Mouse (Mus musculus) spleen, adult 2 months (tissue): ENCODE data around the gene Sgip1. TPM values are rescaled to one million over a fixed set of nuclear protein-coding genes. Genes with fewer than 3 reads are reported as not detected.

ENCODE experiments used
- DNase-seq, 2 experiments: peaks; one replicate each; pipeline versions ENCODE4 v3.0.0 to v3.0.0-alpha.2; 2012 to 2021; ENCODE audit warnings: low spot score in 2 of 2, low read depth in 1 of 2
- H3K27ac ChIP-seq: fragments of 200-500 bp; 2 replicates; pipeline ENCODE4 v1.5.1; 2012; ENCODE audit warnings: low read length, inconsistent platforms; ENCODE audit not compliant: insufficient read depth
- H3K27me3 ChIP-seq: fragments of 200-500 bp; 2 replicates; pipeline ENCODE4 v1.6.1; 2012; ENCODE audit warnings: mild to moderate bottlenecking, moderate library complexity, low read length, inconsistent platforms; ENCODE audit not compliant: control insufficient read depth, insufficient read depth
- H3K36me3 ChIP-seq: fragments of 200-500 bp; 2 replicates; pipeline ENCODE4 v1.6.1; 2012; ENCODE audit warnings: mild to moderate bottlenecking, low read length, inconsistent platforms; ENCODE audit not compliant: control insufficient read depth, insufficient read depth
- H3K4me1 ChIP-seq: fragments of 200-500 bp; 2 replicates; pipeline ENCODE4 v1.6.1; 2011; ENCODE audit warnings: inconsistent platforms; ENCODE audit not compliant: control insufficient read depth, insufficient read depth, insufficient read length
- H3K4me3 ChIP-seq: fragments of 200-500 bp; 2 replicates; pipeline ENCODE4 v1.5.1; 2011; ENCODE audit warnings: mild to moderate bottlenecking, inconsistent platforms; ENCODE audit not compliant: insufficient read depth, insufficient read length; ENCODE audit errors: extremely low read depth
- CTCF ChIP-seq: fragments of 200-500 bp; IDR thresholded peaks from 2 replicates; pipeline ENCODE4 v1.5.1; 2011; ENCODE audit warnings: mild to moderate bottlenecking, inconsistent platforms; ENCODE audit not compliant: insufficient read depth, insufficient read length, insufficient replicate concordance; ENCODE audit errors: extremely low read depth
- POLR2A ChIP-seq: fragments of 200-500 bp; IDR thresholded peaks from 2 replicates; pipeline ENCODE4 v1.6.1; 2011; ENCODE audit warnings: low read depth, low read length, inconsistent platforms
- WGBS: fragments of 180-500 bp; shearing (Covaris S2); methylation state at CpG from one replicate; pipeline ENCODE4 v1.1.7; 2018; 5-methylcytosine and 5-hydroxymethylcytosine counted together
- polyA plus RNA-seq: library from polyadenylated mRNA; depleted of rRNA; stranded (reverse); fragments of >200 nt; gene quantifications from 2 replicates; pipeline ENCODE4 v1.2.3, GENCODE M21; 2012

The Sgip1 gene
- polyA plus RNA-seq, 1 experiment, result 0.60 TPM

- Histone ChIP-seq H3K27ac (no peak overlapping the region), H3K36me3 (no peaks in the 10 kb centered on the region), H3K27me3 (no peaks in the 10 kb centered on the region), H3K4me1 (no peaks in the 10 kb centered on the region), H3K4me3 (no peak overlapping the region)
- WGBS, result 63% methylated on average over 5 of the region's 5 CpGs
- no peak for DNase-seq
- TF ChIP-seq CTCF (no peak), POLR2A (no peak)
These were observed 172.7 kb downstream of the Sgip1 start for GRCm38 (mm10) chr4:102913700-102914327.

GRCm38 (mm10) chr4:102918191-102918590 lies 177.1 kb downstream of the Sgip1 start:
- Histone ChIP-seq H3K27ac (no peak overlapping the region), H3K4me1 (no peaks in the 10 kb centered on the region), H3K27me3 (no peaks in the 10 kb centered on the region), H3K36me3 (no peaks in the 10 kb centered on the region), H3K4me3 (no peak overlapping the region)
- 81% methylated on average over 1 of the region's 1 CpGs for WGBS
- TF ChIP-seq CTCF (no peak), POLR2A (no peak)
- no peak for DNase-seq

GRCm38 (mm10) chr4:102929491-102929890 lies 188.4 kb downstream of the Sgip1 start:
- no peak overlapping the region for H3K4me3 ChIP-seq
- 83% methylated on average over 3 of the region's 4 CpGs for WGBS
- H3K27ac ChIP-seq, result no peak overlapping the region
- TF ChIP-seq CTCF, result no peak
- no peak for TF ChIP-seq POLR2A
- DNase-seq, result no peak
- H3K36me3 ChIP-seq, result no peaks in the 10 kb centered on the region
- no peaks in the 10 kb centered on the region for H3K4me1 ChIP-seq
- H3K27me3 ChIP-seq, result no peaks in the 10 kb centered on the region

- no peak overlapping the region for H3K27ac ChIP-seq
- TF ChIP-seq POLR2A (no peak), CTCF (no peak)
- 12% methylated on average over 7 of the region's 7 CpGs for WGBS
- no peaks in the 10 kb centered on the region for H3K27me3 ChIP-seq
- no peak for DNase-seq
- H3K4me3 ChIP-seq, result no peak overlapping the region
- H3K36me3 ChIP-seq, result no peaks in the 10 kb centered on the region
- H3K4me1 ChIP-seq, result no peaks in the 10 kb centered on the region
These were observed 189.6 kb downstream of the Sgip1 start for GRCm38 (mm10) chr4:102930679-102931078.

GRCm38 (mm10) chr4:102940266-102940665 lies 199.2 kb downstream of the Sgip1 start:
- no peak overlapping the region for H3K27ac ChIP-seq
- no peaks in the 10 kb centered on the region for H3K36me3 ChIP-seq
- H3K4me3 ChIP-seq, result no peak overlapping the region
- no peaks in the 10 kb centered on the region for H3K27me3 ChIP-seq
- no peaks in the 10 kb centered on the region for H3K4me1 ChIP-seq
- DNase-seq, result no peak
- WGBS, result 81% methylated on average over 3 of the region's 3 CpGs
- TF ChIP-seq POLR2A (no peak), CTCF (no peak)

GRCm38 (mm10) chr4:102940738-102941137 lies 199.6 kb downstream of the Sgip1 start:
- Histone ChIP-seq H3K27ac (no peak overlapping the region), H3K36me3 (no peaks in the 10 kb centered on the region), H3K4me3 (no peak overlapping the region), H3K27me3 (no peaks in the 10 kb centered on the region), H3K4me1 (no peaks in the 10 kb centered on the region)
- no peak for DNase-seq
- TF ChIP-seq POLR2A (no peak), CTCF (no peak)
- 90% methylated on average over 4 of the region's 4 CpGs for WGBS

GRCm38 (mm10) chr4:102944325-102944724 lies 203.2 kb downstream of the Sgip1 start:
- Histone ChIP-seq H3K27ac (no peak overlapping the region), H3K27me3 (no peaks in the 10 kb centered on the region), H3K4me3 (no peak overlapping the region), H3K36me3 (no peaks in the 10 kb centered on the region), H3K4me1 (no peaks in the 10 kb centered on the region)
- no peak for DNase-seq
- no peak for TF ChIP-seq CTCF
- TF ChIP-seq POLR2A, result no peak
- 13% methylated on average over 6 of the region's 6 CpGs for WGBS

GRCm38 (mm10) chr4:102952476-102952875 lies 211.4 kb downstream of the Sgip1 start:
- TF ChIP-seq POLR2A (no peak), CTCF (no peak)
- Histone ChIP-seq H3K27ac (no peak overlapping the region), H3K27me3 (no peaks in the 10 kb centered on the region), H3K4me1 (peaks cover 5% of the 10 kb centered on the region; the same call in 1 of the 2 replicates), H3K4me3 (no peak overlapping the region), H3K36me3 (no peaks in the 10 kb centered on the region)
- 77% methylated on average over 2 of the region's 2 CpGs for WGBS
- DNase-seq, result no peak
